Mouse (Mus musculus) cerebellum, adult 9-10 months (tissue): ENCODE data around the gene Ifngr2.

Source experiments
- DNase-seq: peaks from one replicate; pipeline ENCODE4 v3.0.0; 2022

The Ifngr2 gene

DNA sequence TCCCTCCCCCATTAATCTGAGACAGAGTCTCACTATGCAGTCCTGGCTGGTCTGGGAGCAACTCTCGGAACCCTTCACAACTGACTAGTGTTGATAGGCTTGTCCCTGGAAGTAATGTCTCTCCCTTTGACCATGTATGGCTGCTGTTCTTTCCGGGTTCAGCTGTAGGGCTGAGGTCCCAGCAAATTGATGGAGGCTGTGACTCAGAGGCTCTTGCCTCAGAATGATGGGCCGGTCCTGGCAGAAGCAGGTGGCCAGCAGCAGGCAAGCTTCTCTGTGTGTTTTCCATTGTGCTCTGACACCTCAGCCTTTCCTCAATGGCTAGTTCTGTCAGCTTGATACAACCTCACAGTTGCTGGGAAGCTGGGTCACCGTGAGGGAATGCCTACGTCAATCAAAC is 65.7 kb downstream of the Ifngr2 start:
- DNase-seq: no peak

DNA sequence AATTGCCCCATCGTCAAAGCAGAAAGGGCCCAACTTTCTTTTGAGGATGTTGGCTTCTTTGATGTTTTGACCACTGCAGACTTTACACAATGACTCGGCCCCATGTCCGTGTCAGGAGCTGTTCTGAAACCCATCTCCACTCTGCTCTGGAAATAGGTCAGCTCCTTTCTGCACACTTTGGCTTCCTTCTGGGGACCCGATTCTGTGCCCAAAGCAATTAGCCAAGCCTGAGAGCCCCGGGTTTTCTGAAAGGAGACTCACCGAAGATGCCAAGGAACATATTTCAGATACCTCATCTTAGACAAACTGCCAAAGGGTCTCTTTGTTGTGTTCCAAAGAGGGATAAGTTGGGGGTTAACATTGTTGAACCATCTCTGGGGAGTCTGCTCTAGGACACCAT is 67.7 kb downstream of the Ifngr2 start:
- DNase-seq: no peak
